Mouse (Mus musculus): ENCODE data around the gene Hdac7. TPM values are rescaled to one million over a fixed set of nuclear protein-coding genes. Genes with fewer than 3 reads are reported as not detected.
"Not testable (repeated sequence)": the region's sequence is repeated elsewhere in the genome, so short reads cannot be mapped to it uniquely, and the experiment has no call there.

Hdac7 gene
- 87.1 and 89.1 TPM in 2 replicates for polyA plus RNA-seq (2012; rRNA removed)

DNA sequence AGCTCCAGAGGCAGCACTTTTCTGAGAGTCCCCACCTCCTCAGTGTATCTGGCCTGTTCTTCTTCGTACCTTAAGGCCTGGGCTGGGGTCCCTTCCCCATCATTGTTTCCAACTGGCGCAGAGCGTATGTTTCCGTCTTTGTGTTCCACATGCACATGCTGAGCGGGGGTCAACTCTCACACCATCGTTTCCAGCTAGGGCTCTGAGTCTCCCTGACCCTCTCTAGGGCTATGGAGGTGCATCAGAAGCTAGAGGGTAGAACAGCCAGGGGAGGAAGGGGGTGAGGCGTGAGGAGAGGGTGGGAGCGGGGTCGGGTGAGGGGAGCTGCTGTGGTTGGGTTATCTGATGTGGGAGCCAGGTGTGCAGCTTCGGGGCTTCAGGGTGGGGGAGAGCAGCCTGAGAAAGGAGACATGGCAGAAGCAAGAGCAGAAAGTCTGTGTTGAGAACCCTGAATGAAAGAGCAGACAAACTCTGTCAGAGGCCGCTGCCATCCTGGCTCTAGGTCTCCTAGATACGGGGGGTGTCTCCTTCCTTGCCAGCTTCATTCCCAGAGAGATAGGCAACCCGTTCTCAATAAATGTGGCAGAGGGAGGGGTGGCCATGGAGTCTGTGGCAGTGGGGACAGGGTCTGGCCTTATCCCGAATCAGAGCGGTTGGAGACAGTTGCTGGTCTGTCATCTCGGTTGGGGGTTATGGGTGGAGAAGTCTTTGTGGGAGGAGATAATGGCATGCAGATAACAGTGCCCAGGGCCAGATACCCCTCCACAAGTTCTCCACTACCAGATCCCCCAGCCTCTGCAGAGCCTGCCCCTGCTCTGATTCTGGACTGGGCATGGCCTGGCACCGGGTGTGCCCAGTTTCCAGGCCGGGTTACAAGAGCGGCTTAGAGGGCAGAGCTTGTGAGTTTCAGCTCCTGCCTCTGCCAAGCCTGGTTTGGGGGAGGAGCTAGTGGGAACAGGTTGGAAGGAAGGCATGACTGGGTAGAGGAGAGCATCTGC lies at the start of gene Hdac7:
Hdac7 (minus strand) TSS at position 466 of the 998 bp plus-strand sequence.
- no peak for DNase-seq (ENCODE audit: low read depth)

GRCm38 (mm10) chr15:97892506-97892905 lies 48.2 kb upstream of the Hdac7 start:
- DNase-seq (ENCODE audit: low read depth): no peak

DNA sequence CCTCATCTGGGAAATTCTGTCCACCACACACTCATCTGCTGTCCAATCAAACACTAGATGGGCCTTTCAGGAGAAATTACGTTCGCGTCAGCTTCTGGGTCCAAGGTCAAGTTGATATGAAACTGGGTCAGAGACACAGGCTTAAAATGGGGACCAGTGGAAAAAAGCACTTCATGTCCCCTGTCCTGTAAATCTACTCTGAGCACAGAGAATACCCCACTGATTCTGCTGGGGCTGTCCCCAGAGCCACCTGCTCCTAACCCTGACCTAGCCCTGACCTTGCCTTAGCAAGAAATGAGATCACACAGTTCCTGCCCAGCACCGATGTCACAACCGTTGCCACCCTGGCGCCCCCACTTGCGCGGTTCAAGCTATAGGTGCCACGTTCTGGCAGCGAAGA lies 46.1 kb upstream of the Hdac7 start:
- no peak for DNase-seq (ENCODE audit: low read depth)

GRCm38 (mm10) chr15:97890017-97890416 lies 45.7 kb upstream of the Hdac7 start:
- no peak for DNase-seq (ENCODE audit: low read depth)

DNA sequence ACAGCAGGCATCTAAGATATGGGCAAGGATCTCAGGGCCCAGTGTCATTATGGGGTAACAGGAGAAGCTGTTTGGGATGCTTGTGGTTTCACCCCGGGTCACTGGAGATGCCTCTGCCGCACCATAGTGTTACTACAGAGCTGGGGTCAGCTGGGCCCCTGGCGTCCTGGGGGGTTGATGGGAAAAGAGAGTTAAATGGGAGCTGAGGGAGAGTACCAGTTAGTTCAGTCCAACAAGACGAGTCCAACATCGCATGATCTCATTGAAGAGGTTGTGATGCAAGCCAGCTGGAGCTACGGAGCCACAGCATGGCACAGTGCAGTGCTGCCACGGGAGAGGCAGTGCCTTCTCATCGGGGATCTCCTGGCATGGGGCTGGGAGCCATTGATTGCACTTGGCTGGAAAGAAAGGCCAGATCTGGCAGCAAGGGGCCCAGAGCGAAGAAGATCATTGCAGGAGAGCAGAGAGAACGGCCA lies 43.3 kb upstream of the Hdac7 start:
- no peak for DNase-seq (ENCODE audit: low read depth)

DNA sequence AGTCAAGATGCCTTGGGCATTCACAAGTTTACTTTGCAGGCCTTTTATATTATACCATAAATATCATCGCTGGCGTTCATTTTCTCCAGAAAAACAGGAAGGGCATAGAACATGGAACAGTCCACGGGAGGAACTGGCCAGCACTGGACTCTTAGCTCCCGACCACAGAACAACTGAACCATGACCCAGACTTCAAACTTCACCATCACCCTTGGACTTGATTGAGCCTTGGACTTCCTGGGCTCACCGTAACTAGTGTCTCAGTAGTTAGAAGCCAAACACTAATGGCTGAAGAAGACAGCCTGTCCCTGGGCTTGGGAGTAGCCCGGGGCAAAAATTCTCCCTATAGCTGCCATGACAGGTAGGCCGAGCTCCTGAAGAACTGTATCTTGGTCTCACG lies 37.1 kb upstream of the Hdac7 start:
- DNase-seq (ENCODE audit: low read depth): no peak

- DNase-seq (ENCODE audit: low read depth): no peak
Measured at GRCm38 (mm10) chr15:97880441-97880840, 36.1 kb upstream of the Hdac7 start.

DNA sequence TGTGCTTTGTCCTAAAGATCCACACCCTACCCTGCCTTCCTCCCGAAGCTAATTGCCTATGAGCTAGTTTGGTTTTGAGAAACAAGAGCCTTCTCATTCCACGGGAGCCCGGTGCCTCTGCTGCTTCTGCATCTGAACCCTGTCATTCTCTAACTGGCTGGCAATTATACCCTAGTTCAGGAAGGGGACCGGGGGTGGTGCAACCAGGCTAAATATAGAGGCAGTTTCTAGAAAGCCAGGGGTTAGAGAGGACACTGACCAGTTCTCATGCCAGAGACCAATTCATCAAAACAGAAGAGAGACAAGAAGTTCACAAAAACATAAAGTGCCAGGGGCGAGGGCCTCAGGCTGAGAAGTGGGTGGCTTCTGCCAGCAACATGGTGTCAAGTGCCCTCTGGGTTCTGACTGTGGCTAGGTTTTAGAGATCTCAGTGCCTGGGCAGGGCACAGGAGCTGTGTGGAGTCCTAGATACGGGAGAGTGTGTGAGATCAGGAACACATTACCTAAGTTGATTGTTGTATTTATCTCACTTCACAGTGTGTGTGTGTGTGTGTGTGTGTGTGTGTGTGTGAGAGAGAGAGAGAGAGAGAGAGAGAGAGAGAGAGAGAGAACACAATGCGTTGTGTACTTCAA lies 34.5 kb upstream of the Hdac7 start:
- DNase-seq (ENCODE audit: low read depth): no peak

GRCm38 (mm10) chr15:97875784-97876183 lies 31.5 kb upstream of the Hdac7 start:
- DNase-seq (ENCODE audit: low read depth): no peak

GRCm38 (mm10) chr15:97873717-97874116 lies 29.4 kb upstream of the Hdac7 start:
- DNase-seq (ENCODE audit: low read depth): no peak

DNA sequence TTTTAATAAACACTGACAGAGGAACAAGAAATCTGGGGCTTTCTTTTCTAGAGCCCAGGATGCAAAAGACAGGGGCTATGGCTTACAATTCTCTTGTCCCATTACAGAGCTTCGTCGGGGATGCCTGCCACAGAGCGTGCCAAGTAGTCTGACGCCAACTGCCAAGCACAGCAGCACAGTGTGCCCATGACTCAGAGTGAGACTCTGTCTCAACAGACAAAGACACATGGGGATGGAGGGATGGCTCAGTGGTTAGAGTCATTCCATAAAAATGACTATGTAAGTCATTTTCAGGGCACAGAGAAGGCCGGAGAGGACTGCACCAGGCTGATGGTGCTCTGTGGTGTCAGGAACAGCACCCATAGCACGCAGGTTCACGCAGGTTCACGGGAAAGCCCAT lies 27.9 kb upstream of the Hdac7 start:
- DNase-seq (ENCODE audit: low read depth): no peak

- no peak for DNase-seq (ENCODE audit: low read depth)
Measured at GRCm38 (mm10) chr15:97871055-97872030, 27.0 kb upstream of the Hdac7 start.

DNA sequence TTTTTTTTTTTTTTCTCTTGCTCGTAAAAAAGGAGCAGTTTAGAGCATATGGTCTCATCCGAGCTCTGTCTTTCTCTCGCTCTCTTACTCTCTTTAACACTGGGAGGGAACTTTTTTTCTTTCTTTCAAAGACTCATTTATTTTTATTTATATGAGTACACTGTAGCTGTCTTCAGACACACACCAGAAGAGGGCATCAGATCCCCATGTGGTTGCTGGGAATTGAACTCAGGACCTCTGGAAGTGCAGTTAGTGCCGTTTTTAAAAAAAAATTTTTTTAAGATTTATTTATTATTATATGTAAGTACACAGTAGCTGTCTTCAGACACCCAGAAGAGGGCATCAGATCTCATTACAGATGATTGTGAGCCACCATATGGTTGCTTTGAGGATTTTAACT lies 25.8 kb upstream of the Hdac7 start:
- DNase-seq (ENCODE audit: low read depth): not testable (repeated sequence)

DNA sequence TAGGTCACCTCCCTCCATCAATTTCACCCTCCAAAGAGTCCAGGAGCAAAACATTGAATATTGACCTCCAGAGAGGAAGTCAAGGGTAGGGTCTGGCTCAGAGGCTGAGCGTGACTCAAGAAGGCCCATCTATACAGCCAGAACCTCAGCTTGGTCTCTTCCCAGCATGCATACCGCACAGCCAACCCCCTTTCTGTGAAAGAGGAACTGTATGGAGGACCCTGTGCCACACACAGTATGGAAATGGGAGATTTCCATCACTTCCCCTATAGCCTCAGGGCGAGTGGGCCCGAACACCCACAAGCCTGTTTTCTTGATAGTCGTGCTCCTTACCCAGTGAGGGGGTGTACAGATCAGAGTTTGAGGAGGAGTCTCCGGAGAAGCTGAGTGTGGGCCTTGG lies 24.7 kb upstream of the Hdac7 start:
- DNase-seq (ENCODE audit: low read depth): no peak

DNA sequence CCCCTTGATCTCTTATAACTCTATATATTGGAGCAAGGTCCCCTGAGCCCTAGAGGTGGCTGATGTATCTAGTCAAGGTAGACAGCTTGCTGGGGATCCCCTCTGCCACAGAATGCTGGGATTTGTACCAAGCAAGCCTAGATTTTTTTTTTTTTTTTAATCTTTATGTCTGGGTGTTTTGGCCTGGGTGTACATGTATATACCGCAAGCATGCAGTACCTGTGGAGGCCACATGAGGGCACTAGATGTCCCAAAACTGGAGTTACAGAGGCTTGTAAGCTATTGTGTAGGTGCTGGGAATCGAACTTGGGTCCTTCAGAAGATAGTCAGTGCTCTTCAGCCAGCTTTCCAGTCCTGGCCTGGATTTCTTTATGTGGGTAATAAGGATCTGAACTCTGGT lies 21.7 kb upstream of the Hdac7 start:
- DNase-seq (ENCODE audit: low read depth): no peak

DNA sequence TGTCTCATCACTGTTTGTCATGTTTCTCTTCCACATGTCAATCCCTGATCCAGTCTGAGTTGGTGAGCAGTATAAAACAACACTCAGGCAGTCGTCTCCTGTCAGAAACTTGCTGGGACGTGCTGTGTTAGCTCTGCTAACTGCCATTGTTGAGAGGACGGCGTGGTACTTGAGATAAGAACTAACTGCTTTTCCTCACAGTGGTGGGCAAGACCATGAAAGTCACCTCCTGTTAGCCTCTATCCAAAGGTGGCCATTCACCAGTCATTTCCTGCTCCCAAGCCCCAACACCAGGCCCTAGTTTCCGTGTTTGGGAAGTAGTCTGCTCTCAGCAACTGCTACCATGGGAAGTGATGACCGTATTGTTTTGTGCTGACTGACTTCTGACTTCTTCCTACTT lies 20.9 kb upstream of the Hdac7 start:
- no peak for DNase-seq (ENCODE audit: low read depth)

DNA sequence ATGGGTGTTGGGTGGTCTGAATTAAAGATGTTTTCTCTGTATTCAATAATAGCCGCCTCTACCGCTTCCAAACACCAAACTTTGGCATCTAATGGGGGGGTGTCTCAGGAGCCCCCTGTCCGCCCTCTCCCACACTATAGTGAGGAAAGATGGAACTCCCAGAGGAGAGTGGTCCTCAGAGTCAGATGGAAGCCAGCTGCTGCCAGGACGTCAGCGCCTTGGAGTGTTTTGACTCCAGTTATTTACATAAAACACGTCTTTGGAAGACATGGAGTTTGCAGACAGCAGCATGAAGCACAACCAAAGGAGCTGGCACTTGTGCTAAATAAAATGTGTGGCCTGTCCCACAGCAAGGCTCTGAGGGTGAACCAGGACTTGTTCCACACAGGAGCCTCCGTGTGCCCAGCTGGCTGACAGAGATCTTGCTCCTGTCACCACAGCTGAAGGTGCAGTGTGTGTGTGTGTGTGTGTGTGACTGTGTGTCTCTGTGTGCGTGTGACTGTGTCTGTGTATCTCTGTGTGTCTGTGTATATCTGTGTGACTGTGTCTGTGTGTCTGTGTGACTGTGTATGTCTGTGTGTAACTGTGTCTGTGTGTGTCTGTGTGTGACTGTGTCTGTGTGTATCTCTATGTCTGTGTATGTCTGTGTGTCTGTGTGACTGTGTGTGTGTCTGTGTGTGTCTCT lies 20.2 kb upstream of the Hdac7 start:
- DNase-seq (ENCODE audit: low read depth): no peak

GRCm38 (mm10) chr15:97863494-97863881 lies 19.2 kb upstream of the Hdac7 start:
- DNase-seq (ENCODE audit: low read depth): no peak

DNA sequence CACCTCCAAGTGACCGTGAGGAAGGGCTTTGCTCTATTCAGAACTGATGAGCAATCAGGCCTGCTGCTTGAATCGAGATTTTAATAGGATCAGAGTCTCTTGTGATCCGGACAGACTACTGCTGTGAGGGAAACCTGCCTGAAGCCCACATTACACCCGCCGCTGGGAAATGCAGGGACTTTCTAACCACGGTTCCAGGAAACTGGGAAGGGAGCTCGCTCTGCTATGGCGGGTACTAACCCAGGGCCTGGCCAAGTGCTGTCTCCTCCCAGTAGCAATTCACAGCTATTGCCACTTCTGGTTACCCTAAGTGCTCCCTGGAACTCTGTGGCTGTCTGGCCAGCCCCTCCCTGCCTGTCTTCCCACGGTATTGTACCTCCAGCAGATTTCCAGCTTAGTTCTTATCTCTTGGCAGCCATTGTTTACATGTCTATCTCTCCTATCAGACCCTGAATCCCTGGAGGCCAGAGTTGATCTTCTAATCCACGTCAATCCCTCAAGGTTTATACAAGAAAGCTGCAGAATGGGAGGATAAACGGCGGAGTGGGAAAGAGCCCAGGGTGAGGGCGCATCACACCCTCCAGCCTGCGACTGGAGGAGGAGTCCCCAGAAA lies 18.7 kb upstream of the Hdac7 start:
- no peak for DNase-seq (ENCODE audit: low read depth)

- DNase-seq (ENCODE audit: low read depth): no peak
Measured at GRCm38 (mm10) chr15:97860353-97860752, 16.1 kb upstream of the Hdac7 start.

GRCm38 (mm10) chr15:97858431-97858830 lies 14.1 kb upstream of the Hdac7 start:
- DNase-seq (ENCODE audit: low read depth): no peak

Measured in gonadal fat pad, adult 2 months (tissue).